Mouse (Mus musculus) frontal cortex, postnatal 10 days (tissue): ENCODE results near the gene Evi5.
A peak's percentile ranks its signal among the peaks of the same experiment; 100 is the strongest.

Experiments
- DNase-seq, 2 experiments: peaks; one replicate each; pipeline ENCODE4 v3.0.0; 2022; ENCODE audit warnings: low spot score in 2 of 2, mixed read lengths in 1 of 2

Gene Evi5

GRCm38 (mm10) chr5:107753656-107754055 lies 121.3 kb downstream of the Evi5 start:
- DNase-seq = no peak

- no peak for DNase-seq
These were observed 125.5 kb downstream of the Evi5 start for GRCm38 (mm10) chr5:107749229-107749916.

DNA sequence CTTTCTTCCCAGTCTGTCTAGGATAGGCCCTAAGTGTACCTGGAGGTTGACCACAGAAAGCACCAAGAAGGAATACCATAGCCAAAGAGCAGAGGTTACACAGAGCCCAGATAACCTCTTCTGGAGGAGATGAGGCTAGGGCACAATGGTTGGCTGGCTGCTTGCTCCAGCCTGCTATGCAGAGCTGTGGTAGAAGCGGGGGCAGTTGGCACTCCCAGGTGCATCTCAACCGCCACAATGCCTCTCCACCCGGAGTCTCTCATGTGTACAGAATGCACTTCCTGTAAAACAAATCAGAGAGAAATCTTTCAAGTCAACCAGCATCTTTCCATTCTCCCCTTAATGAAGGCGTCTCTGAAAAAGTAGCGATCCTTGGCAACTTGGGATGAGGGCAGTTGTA lies 135.9 kb downstream of the Evi5 start:
- no peak for DNase-seq

GRCm38 (mm10) chr5:107738296-107738695 lies 136.6 kb downstream of the Evi5 start:
- DNase-seq = no peak

DNA sequence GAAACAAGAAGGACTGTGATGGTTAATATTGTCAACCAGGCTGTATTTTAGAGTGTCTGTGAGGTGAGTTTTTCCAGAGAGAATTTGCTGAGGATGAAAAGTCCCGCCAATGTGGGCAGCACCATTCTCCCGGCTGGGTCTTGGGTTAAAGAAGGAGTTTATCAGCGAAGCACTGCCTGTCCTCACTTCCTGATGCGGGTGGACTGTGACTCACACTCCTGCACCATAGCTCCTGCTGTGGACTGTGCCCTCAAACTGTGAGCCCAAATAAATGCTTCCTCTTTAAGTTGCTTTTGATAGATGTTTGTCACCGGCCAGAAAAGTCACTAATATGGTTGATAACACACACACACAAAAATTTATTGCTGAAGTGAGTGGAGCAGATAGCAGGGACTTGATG lies 138.7 kb downstream of the Evi5 start:
- no peak for DNase-seq

GRCm38 (mm10) chr5:107731844-107732243 lies 143.1 kb downstream of the Evi5 start:
- DNase-seq = no peak

DNA sequence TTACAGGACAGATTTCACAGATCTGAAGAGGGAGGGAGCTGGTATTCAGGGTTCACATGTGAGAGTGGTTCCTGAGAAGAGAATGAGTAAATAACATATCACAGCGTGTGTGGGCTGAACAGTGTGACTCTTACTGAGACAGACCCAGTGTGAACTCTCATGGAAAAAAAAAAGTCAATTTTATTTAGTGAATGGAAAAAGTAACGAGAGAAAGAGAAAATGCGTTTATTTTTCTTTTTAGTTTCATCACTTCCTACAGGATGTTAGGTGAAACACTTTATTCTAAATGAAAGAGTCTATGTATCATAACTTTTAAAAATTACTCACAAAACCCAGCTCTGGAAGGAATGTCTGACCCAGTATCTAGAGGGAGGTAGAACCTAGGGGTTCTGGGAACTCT lies 143.5 kb downstream of the Evi5 start:
- no peak for DNase-seq

- DNase-seq = no peak
These were observed 147.9 kb downstream of the Evi5 start for GRCm38 (mm10) chr5:107727007-107727402.

DNA sequence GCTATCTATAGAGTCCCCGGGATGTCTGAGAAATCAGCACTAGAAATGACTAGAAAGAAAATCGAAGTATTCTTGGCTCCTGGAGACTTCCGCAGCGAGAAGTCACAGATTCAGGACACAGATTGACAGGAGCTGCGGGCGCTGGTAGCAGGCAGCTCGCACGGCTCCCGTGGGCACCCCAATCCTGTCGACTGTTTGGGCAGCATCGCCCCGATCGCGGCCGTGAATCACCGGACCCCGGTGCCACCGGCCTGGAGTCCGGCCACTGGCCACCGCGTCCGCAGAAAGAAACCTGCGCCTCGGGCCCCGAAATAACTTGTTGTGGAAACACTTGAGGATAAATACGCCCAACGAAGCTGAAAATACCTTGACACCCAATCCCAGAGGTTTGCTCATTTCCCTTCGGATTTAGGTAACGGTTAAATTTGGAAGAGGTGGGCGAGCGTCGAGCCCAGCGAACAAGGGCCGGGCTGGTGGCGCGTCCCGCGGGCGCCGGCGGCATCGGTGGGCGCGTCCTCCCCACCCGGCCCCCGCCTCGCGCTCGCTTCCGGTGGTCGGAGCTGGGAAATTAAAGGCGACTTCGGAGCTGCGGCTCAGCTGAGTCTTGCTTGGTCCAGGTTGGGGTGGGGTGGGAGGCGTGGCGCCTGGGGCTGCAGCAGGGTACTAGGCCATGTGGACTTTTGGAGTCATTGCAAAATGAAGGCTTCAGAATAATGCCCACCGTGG lies 148.5 kb downstream of the Evi5 start:
- DNase-seq = no peak

DNA sequence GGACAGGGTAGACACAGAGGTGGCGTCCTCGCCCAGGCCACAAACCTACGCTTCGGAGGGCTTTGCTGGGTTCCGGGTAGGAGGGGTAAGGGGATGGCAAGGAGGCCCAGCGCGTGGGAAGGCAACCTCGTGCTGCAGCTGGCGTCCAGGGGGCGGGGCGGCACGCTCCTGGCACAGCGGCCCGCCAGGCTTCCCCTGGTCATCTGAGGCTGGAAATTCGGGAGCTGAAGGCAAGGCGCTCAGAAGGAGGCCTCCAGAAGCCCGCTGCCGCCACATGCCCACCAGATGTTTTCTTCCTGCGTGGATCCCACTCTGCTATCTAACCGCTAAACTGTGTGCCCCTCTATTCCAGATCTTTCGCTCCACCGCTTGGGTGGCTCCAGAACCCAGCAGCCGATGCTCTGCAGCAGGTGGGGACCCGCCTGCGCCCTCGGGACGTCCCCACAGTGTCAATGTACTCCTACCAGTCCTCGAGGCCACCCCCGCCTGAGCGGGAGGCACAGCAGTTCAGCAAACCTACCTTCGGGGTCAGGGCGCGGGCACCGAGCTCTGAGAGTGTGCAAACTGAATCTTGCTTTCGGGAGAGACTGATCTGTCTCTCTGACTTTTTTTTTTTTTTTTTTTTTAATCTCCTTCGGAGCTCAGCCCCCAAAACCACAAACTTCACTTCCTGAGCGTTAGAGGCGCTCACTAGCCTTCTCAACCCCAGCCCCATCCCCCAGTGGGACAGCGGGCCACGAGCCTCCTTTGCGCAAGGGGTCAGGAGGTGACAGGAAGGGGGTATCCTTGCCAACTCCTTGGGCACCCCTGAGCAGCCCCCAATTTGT lies 149.3 kb downstream of the Evi5 start, which contains the start of gene Gfi1:
Gene Gfi1 (minus strand): TSS at position 602 of the 827 bp plus-strand sequence.
- no peak for DNase-seq

DNA sequence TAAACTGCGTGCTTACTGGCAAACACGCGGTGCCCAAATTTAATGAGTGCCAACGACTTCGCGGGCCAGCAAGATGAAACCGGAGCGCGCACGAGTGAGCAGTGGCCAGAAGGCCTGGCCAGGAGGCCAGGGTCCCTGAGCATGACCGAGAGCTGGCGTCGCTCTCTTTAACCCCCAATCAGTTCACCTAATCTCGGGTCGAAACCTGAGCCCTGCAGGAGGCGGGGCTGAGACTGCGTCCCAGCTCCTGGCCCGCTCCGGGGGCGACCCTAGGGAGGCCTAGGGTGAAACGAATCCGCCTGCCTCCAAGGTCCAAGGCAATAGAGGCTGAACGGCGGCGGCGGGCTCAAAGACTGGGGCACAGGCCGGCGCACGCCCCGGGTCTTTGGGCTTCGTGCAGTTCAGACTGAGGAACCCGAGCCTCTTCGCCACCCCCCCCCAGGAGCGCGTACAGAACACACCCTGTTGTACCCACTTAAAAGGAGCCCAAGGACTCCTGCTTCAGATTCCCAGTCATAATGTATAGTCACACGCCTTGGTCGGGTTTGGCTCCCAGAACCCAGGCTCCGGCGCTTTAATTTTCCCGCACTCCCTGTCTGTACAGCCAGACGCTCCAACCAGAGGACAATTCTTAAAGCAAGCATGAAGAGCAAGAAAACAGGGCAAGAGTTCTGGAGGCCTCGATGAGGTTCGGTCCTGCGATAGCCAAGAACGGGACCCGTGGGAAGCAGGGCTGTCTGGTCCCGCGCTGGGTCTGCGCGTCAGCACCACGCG lies 150.1 kb downstream of the Evi5 start:
- DNase-seq = peak in 1 of 2 experiments; percentile 11

- no peak for DNase-seq
These were observed 151.1 kb downstream of the Evi5 start for GRCm38 (mm10) chr5:107723541-107724511.

DNA sequence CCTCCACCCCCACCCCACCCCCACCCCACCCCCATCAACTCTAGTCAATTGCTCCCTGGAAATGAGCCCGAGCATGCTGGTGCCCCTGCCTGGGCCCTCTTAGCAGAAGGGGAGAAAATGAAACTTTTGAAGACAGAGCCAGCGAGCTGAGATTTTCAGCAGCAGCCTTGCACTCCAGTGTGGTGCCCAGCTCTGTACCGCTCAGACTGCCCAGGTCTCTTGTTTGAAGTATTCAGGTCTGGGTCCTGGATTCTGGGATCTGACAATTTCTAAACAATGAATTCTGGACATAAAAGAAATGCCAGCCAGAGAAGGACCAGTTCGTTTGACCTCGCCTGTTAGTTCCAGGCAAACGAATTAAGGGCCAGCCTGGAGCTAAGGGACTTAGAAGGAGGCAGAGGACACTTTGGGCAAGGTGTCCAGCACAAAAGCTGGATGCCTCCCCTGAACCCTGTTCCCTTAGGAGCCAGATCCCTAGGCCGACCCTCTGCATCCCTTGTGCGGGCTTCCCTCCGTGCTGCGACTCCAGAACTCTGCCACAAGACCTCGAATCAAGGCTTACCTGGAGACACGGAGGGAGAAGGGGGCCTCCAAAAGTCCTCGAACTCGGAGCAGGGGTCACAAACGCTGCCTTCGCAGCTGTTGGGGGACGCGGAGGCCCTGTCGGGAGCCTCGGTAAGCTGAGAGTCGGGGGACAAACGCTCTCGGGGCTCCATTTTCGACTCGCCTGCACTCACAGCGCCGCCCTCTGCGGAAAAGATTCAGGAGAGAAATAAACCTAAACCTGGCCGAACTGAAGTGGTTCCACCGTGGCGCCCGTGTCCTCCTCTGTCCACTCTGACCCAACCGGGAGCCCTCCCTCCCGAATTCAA lies 152.0 kb downstream of the Evi5 start:
- peak in 1 of 2 experiments; percentile 16 for DNase-seq

- no peak for DNase-seq
These were observed 153.3 kb downstream of the Evi5 start for GRCm38 (mm10) chr5:107721638-107722011.

- DNase-seq = peak in 1 of 2 experiments; percentile 8
These were observed 153.8 kb downstream of the Evi5 start for GRCm38 (mm10) chr5:107720991-107721637.

GRCm38 (mm10) chr5:107720511-107720910 lies 154.4 kb downstream of the Evi5 start:
- no peak for DNase-seq

DNA sequence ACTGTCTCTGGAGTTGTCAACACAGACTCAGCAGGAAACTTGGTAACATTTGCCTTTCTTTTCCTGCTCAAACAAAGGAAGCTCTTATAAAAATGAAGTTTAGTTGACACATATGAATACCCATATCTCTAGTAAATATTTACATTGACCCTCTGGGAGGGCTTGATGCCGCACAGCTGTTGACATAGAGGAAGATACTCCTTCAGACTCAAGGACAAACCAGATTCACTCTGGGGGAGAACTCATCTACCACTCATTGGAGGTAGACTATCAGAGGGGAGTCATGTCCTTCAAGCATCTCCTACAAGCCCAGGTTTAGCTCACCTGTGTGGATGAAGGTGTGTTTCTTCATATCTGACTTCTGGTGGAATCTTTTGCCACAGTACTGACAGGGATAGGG lies 155.1 kb downstream of the Evi5 start:
- DNase-seq = no peak

- DNase-seq = no peak
These were observed 155.7 kb downstream of the Evi5 start for GRCm38 (mm10) chr5:107719209-107719608.

DNA sequence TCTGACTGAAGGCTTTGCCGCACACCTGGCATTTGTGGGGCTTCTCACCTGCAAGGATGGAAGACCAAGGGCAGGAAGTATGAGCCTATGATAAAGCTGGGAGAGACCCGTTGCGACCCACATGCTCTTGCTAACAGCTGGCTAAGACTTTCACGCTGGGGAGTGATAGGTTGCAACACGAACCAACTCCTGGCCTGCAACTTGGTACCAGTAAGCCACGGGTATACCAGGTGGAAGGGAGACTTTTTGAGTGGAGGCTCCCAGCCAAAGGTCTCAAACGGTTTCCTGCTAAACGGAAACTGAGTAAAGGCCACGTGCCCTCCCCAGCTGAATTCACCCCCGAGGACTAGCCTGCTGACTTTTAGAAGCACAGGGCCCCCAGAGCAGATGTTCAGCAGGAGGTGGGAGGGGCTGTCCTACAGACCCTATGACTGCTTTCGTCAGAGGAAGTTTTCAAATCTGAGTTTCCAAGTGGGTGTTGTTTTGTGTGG lies 157.0 kb downstream of the Evi5 start:
- no peak for DNase-seq
